17 mouse cellular contexts compared by ENCODE assay signal in the genomic region with DNA sequence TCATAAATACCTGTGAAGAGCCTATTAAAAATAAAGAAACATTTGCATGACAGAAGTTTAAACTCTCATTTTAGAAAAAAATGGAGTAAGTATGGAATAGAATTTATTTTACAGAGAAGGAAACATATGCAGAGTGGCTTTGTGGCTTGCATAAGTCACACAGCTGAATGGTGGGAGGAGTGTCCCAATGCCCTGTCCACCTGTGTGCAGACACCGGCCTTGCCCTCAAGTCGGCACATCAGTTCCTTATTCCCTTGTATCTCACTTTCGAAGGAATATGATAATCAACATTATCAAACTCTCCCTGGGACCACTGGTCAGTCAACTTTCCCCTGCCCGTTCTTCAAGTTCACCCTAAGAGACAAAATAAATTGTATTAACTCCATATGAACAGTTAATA.
"Had no signal": no experiment of that assay in that cellular context is flagged by ENCODE, and none has a peak within 500 bp of the region (broad histone marks: within the 10 kb centered on the region; RNA-seq: fewer than 3 reads in every experiment).

No protein-coding gene starts in this region.

- H3K4me3 ChIP-seq: lung, embryonic 15.5 days; megakaryocyte, embryonic 14.5 days; midbrain, embryonic 13.5 days; midbrain, embryonic 15.5 days; neural tube, embryonic 12.5 days; stomach, embryonic 15.5 days had no signal

- H3K27ac ChIP-seq: lung, embryonic 15.5 days; macrophage; midbrain, embryonic 13.5 days; midbrain, embryonic 15.5 days; neural tube, embryonic 12.5 days; stomach, embryonic 15.5 days; stomach, postnatal 0 days had no signal

- H3K9ac ChIP-seq: lung, embryonic 15.5 days; midbrain, embryonic 13.5 days; midbrain, embryonic 15.5 days; neural tube, embryonic 12.5 days; stomach, embryonic 15.5 days had no signal

- ATAC-seq: lung, postnatal 0 days; midbrain, embryonic 13.5 days; midbrain, embryonic 15.5 days had no signal

- H3K4me2 ChIP-seq: lung, embryonic 15.5 days; midbrain, embryonic 11.5 days; midbrain, embryonic 13.5 days; midbrain, embryonic 15.5 days; neural tube, embryonic 12.5 days; stomach, embryonic 15.5 days had no signal

- H3K36me3 ChIP-seq: lung, embryonic 15.5 days; midbrain, embryonic 13.5 days; midbrain, embryonic 15.5 days; neural tube, embryonic 12.5 days; stomach, embryonic 15.5 days had no signal

- H3K27me3 ChIP-seq: lung, embryonic 15.5 days; midbrain, embryonic 15.5 days; neural tube, embryonic 12.5 days; stomach, embryonic 15.5 days had no signal

- H3K9me3 ChIP-seq: lung, embryonic 15.5 days; megakaryocyte, embryonic 14.5 days; midbrain, embryonic 13.5 days; midbrain, embryonic 15.5 days; neural tube, embryonic 12.5 days; stomach, embryonic 15.5 days had no signal

- DNase-seq: lung, adult 2 months; lung, postnatal 14 days; lung, postnatal 36 days; right cerebral cortex, postnatal 14 days; thymus, adult 18-20 months; thymus, postnatal 14 days; thymus, postnatal 36 days had no signal

- H3K4me1 ChIP-seq: lung, embryonic 15.5 days; midbrain, embryonic 15.5 days; neural tube, embryonic 12.5 days; stomach, embryonic 15.5 days had no signal
